Mouse (Mus musculus) skeletal muscle tissue, adult 2 months (tissue): ENCODE results near the gene Krtap4-7.
"Not testable (repeated sequence)": the region's sequence is repeated elsewhere in the genome, so short reads cannot be mapped to it uniquely, and the experiment has no call there.

Experiments used
- DNase-seq: peaks from one replicate; pipeline ENCODE4 v3.0.0-alpha.2; 2012; ENCODE audit warnings: low read depth, low spot score

The Krtap4-7 gene

DNA sequence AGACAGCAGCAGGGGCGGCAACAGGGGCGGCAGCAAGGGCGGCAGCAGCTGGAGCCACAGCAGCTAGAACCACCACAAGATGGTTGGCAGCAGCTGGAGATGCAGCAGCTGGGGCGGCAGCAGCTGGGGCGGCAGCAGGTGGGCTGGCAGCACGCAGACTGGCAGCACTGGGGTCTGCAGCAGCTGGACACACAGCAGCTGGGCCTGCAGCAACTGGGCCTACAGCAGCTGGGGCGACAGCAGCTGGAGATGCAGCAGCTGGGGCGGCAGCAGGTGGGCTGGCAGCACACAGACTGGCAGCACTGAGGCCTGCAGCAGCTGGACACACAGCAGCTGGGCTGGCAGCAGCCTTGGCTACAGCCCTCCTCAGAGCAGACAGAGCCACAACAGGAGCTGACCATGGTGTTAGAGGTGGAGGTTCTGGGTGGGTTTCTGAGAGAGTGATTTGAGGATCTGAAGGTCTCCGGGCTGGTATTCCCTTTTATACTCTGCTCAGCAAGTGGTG, at the start of gene Krtap4-7:
Krtap4-7 (minus strand) TSS at position 455 of the 505 bp plus-strand sequence.
- not testable (repeated sequence) for DNase-seq

DNA sequence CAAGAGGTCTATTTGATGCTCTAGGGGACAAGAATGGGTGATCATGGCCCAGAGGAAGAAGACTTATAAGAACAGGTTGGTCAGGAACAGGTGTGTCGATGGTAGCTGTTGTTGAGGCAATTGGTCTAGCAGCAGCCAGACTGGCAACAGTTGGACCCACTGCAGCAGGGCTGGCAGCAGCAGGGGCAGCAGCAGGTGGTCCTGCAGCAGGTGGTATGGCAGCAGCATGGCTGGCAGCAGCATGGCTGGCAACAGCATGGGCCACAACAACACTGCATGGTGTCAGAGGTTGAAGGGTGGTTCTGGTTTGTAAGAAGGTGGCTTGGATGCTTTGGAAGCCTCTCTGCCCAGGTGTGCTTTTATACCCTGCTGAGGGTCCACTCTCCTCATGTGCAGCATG, 46.6 kb upstream of the Krtap4-7 start, which contains the start of gene Gm14190:
Gm14190 (minus strand) TSS at position 278 of the 400 bp plus-strand sequence.
- DNase-seq: no peak

DNA sequence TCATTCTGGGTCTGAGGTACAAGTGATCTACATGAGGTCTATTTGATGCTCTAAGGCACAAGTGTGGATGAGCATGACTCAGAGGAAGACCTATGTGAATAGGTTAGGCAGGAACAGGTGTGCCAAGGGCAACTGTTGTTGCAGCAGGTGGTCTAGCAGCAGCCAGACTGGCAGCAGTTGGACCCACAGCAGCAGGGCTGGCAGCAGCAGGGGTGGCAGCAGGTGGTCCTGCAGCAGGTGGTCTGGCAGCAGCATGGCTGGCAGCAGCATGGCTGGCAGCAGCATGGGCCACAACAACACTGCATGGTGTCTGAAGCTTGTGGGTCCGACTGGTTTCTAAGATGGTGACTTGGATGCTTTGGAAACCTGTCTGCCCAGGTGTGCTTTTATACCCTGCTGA, 41.3 kb upstream of the Krtap4-7 start:
- not testable (repeated sequence) for DNase-seq

DNA sequence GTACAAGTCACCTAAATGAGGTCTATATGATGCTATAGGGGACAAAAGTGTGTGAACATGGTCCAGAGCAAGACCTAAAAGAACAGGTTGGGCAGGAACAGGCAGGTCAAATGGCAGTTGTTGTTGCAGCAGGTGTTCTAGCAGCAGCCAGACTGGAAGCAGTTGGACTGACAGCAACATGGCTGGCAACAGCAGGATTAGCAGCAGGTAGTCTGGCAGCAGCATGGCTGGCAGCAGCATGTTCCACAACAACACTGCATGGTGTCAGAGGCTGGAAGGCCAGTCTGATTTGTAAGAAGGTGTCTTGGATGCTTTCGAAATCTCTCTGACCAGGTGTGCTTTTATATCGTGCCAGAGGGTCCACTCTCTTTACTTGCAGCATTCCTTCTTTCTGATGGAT, 39.6 kb upstream of the Krtap4-7 start:
- no peak for DNase-seq

DNA sequence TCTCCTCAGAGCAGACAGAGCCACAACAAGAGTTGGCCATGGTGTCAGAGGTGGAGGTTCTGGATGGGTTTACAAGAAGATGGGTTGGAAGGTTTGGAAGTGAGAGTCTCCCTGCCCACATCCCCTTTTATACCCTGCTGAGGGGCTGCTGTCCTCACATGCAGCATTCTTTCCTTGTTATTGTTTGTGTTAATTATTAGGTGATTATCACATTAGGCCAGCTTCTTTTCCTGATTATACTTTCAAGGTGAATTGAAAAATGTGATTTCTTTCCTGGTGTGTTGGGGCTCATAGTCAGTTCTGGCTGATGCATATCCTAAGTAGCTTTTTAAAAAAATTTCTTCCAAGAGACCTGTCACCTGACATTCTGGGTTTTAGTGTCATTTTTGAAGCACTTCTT, 22.0 kb upstream of the Krtap4-7 start, which contains the start of gene Krtap4-6:
Krtap4-6 (minus strand) TSS at position 101 of the 400 bp plus-strand sequence.
- no peak for DNase-seq

DNA sequence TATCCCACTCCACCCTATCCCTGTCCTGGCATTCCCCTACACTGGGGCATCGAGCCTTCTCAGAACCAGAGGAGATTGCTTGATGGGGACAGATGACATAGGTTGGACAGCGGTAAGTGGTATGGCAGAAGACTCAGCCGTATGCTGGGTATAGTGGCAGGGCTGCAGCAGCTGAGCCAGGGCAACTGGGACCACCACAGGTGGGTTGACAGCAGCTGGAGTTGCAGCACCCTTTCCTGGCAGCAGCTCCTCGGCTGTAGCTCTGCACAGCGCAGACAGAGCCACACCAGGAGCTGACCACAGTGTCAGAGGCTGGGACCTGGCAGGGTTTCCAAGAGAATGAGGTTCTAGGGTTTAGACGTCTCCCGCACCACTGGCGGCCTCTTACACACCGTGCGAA, 18.9 kb upstream of the Krtap4-7 start:
- DNase-seq: no peak

DNA sequence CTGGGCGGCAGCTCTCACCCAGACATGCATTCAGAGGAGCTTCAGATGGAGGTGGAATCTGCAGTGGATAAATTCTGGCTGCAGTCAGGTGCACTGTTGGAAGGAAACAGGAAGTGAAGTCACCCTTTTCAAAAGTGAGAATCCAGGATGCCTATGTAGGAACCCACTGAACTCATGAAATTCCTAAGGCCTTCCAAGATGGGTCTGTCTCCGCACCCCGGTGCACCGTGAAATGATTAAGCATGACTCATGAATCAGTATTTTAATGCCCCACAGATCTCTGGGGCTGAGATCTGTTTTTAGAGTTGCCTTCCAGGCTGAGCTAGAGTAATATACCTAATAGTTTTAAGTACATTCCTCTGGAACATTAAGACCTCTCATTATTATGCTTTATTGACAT, 15.4 kb upstream of the Krtap4-7 start:
- no peak for DNase-seq

DNA sequence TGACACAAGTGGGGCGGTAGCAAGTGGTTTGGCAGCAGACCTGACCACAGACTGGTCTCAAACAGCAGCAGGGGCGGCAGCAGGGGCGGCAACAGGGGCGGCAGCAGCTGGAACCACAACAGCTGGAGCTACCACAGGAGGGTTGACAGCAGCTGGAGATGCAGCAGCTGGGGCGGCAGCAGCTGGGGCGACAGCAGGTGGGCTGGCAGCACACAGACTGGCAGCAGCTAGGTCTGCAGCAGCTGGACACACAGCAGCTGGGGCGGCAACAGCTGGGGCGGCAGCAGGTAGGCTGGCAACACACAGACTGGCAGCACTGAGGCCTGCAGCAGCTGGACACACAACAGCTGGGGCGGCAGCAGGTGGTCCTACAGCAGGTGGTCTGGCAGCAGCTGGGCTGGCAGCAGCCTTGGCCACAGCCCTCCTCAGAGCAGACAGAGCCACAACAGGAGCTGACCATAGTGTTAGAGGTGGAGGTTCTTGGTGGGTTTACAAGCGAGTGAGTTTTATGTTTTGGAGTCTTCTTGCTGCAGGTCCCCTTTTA, 14.7 kb upstream of the Krtap4-7 start, which contains the start of gene Gm11563:
Gm11563 (minus strand) TSS at position 494 of the 544 bp plus-strand sequence.
- DNase-seq: not testable (repeated sequence)

DNA sequence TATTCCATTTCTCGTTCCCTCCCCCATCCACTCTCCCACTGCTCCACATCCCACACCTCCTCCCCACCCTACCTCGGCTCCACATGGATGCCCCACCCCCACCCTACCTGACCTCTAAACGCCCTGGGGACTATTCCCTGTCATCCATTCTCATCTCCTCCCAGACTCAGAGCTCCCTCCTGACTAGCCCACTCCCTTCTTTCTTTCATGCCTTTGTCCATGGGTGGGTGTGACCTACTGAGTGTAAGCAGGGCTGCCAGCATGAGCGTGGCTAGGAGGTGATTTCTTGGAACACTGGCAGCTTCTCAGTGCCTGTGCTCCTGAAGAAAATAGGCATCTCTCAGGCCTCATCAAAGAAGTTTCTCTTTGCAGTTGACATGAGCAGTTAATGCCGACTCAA, 13.2 kb upstream of the Krtap4-7 start:
- no peak for DNase-seq

DNA sequence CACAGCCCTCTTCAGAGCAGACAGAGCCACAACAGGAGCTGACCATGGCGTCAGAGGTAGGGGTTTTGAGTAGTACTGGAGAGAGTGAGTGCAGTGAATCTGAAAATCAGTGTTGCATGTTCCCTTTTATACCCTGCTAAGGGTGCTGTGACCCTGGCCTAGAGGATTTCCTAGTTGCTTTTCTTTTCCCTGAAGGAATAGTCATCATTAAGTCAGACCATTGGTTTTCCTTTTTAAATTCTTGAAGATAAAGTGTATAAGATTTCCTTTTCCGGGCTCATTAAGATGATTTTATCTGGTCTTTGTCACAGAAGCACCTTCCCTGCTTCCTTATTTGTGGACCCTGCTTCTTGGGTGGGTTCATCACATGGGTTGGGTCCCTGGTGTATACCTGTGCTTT, 6.2 kb upstream of the Krtap4-7 start, which contains the start of gene Gm11555:
Gm11555 (minus strand) TSS at position 101 of the 400 bp plus-strand sequence.
- DNase-seq: no peak

DNA sequence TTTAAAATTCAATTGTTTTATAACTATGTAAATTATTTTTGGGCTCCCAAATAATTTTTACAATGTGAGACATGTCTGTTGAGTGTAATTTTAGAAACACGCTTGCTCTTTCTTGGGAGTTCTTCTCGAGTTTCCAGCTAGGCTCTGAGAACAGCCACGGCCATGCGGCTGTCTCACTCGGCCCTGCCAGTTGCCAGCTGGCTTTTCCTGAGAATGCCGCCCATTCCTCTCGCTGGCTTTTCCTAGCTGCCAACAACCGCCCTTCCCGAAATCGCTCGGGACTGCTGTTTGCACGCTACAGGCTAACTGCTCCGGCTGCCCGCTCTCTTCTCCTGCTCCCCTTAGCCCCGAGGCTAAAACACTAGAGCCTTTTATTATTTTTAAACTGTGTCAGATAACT, 2.6 kb upstream of the Krtap4-7 start:
- no peak for DNase-seq

DNA sequence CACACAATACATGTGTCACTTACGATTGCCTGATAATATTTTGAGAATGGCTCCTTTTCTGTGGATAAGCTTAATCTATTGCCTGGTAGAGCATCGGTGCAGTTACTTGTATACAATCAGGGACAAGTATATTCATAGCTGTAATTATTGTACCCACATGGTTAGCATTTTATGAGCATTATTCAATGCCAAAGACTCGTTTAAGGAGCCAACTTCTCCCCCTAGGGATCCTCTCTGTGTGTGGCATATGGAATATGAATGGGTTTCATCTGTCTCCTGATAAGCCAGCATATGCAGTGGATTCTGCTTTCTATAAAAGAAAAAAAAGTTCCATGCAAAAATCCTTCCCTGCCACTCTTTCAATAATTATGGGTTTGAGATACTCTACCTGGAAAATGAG, 462 bp upstream of the Krtap4-7 start:
- DNase-seq: no peak

DNA sequence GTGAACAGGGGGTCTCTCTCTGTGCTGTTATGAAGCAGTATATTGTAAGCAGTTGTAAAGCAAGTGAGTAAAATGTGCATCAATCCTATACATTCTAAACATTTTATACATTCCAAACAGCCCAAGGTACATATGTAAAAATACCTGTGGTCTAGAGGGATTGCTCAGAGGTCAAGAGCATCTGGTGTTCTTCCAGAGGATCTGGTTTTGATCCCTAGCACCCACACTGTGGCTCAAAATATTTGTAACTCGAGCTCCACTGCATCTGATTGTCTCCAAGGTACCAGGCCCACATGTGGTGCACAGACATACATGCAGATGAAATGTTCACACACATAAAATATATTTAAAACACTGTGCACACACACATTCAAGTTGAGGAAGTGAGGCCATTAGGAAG, 3.0 kb downstream of the Krtap4-7 start:
- DNase-seq: no peak

DNA sequence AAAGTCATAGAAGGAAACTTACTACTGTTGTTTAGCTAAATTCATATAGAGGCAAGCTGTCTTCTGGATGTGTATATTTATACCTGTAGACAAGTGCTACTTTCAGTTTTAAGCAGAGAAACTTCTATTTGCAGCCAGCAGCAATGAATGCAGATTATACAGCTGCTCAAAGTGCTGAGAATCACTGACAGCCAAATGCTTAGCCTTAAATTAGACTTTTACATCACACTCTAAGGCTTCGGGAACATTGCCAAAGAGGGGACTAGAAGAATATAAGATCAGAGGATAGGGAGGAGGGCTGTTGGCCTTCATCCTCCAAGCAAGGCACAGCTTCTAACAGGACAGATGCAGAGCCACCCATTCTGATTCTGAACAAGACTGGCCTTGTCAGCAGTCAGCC, 6.8 kb downstream of the Krtap4-7 start:
- no peak for DNase-seq

DNA sequence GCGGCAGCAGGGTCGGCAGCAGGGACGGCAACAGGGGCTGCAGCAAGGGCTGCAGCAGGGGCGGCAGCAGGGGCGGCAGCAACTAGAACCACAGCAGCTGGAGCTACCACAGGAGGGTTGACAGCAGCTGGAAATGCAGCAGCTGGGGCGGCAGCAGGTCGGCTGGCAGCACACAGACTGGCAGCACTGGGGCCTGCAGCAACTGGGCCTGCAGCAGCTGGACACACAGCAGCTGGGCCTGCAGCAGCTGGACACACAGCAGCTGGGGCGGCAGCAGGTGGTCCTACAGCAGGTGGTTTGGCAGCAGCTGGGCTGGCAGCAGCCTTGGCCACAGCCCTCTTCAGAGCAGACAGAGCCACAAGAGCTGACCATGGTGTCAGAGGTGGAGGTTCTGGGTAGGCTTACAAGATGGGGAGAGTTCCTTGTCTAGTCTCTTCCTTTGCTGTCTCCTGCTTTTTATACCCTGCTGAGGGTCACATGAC, 9.2 kb downstream of the Krtap4-7 start, which contains the start of gene Krtap4-2:
Krtap4-2 (minus strand) TSS at position 432 of the 482 bp plus-strand sequence.
- no peak for DNase-seq

DNA sequence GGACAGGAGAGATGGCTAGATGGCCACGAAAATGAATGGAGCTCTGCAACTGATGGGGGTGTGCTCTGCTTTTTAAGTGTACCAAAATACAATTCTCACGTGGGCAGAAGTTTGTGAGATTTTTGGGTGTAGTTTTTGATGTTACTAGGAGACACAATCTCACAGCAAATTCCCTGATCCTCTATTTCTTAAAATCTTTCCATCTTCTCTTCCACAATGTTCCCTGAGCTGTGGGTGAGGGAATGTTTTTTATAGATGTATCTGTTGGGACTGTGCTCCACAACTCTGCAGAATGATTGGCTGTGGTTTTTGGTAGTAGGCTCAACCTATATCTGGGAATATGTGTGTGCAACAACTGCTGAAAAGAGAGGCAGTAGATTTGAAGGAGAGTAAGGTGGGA, 10.6 kb downstream of the Krtap4-7 start:
- DNase-seq: no peak

DNA sequence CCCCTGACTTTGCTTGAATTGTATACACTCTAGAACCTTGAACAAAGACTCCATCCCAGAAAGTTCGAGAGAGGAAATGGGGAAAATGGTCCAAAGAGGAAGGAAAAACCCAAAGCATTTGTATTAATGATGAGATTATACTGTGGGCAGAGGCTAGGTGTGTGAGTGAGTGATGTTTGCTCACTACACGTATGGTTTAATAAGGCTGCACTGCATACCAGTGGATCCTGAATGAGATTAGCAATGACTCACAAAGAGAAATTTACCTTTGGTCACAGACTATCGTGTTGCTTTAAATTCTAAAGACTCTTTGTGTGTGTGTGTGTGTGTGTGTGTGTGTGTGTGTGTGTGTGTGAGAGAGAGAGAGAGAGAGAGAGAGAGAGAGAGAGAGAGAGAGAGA, 13.0 kb downstream of the Krtap4-7 start:
- DNase-seq: no peak

DNA sequence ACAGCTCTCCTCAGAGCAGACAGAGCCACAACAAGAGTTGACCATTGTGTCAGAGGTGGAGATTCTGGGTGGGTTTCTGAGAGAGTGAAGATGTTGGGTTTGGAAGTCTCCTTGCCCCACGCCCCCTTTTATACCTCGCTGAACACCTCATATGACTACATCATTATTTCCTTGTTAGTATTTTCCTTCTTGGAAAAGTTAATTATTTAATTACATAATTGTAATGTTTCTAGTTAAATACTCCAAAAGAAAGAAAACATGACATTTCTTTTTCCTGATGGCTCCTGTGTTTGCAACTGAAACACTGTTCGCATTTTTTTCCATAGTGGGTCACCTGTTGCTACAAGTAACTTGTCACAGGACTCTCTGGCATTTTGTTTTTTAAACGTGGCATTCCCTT, 15.8 kb downstream of the Krtap4-7 start, which contains the start of gene Krtap4-1:
Krtap4-1 (minus strand) TSS at position 101 of the 400 bp plus-strand sequence.
- no peak for DNase-seq

DNA sequence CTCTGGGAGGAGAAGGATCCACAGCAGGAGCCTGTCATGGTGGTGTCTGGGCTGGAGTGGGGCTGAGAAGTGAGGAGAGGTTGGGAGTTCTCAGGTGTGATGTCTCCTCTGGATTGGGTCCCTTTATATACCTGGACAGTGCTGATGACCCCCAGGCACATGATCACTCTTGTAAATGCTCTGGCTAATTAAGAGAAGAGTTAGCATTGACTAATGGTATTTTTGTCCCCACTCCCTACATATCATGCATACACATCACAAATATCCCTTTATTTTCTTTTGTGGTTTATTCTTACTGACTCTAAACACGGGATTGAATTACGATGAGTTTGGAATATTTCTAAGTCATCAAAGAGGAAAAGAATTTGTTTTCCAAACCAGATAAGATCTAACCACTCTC, 23.6 kb downstream of the Krtap4-7 start, which contains the start of gene Gm11562:
Gm11562 (minus strand) TSS at position 101 of the 400 bp plus-strand sequence.
- DNase-seq: no peak

DNA sequence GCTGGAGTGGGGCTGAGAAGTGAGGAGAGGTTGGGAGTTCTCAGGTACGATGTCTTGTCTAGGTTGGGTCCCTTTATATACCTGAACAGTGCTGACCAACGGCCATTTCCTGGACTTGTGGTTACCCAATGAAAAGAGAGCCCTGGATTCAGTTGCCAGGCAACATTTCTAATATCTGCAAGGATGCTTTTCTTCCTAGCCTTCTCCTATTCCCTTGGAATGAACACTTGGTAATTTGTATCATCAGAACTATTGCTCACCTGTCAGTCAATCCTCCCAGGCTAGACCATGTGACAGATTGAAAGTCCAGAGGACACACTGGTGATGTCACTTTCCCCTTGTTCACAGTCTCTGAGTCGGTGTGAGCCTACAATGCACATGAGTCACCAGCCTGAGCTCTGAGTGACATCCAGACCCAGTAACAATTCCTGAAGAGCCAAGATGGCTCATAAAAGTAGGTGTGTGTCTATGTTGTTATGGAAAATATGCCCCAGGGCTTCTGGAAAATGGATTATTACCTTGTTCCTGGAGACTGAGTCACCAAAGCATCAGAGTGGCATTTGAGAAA, 29.0 kb downstream of the Krtap4-7 start, which contains the start of gene Krtap2-4:
Krtap2-4 (minus strand) TSS at position 51 of the 568 bp plus-strand sequence.
- DNase-seq: no peak

DNA sequence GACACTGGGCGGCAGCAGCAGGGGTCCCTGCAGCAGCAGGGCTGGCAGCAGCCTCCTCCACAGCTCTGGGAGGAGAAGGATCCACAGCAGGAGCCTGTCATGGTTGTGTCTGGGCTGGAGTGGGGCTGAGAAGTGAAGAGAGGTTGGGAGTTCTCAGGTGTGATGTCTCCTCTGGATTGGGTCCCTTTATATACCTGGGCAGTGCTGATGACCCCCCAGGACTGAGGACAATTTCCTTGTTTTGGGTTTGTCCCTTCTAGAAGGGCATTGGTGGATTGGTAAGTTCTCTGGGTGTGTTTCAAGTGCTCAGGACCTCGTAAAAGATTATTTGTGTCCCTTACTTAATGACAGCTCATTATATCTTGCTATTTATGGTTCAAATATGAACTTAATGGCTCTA, 33.8 kb downstream of the Krtap4-7 start, which contains the start of gene Gm11937:
Gm11937 (minus strand) TSS at position 101 of the 400 bp plus-strand sequence.
- DNase-seq: not testable (repeated sequence)

DNA sequence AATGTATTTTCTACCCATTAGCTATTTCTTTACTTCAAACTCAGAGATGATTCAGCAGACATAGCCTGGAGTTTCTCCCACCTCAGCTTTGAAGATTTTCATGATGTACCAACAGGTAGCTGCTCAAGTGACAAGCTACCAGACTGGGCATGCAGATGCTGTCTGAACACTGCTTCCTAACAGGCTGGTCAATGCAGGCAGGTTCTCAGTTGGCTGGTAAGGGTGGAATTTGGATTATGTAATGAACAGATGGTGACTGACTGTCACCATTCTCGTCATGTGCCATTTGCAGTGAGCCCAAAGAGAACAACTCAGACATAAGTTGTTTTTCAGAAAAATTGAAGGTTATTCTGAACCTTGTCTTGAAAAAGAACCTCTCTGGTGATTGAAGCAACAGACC, 34.8 kb downstream of the Krtap4-7 start:
- no peak for DNase-seq
